Mouse (Mus musculus): ENCODE data around the gene Pex10. TPM values are rescaled to one million over a fixed set of nuclear protein-coding genes. Genes with fewer than 3 reads are reported as not detected.
"Not testable (repeated sequence)": the region's sequence is repeated elsewhere in the genome, so short reads cannot be mapped to it uniquely, and the experiment has no call there.

Gene Pex10
- polyA plus RNA-seq, 1 experiment from 2014 or later = 9.4 TPM

- no peak for TF ChIP-seq CTCF (IDR thresholded peaks at IDR 0.05; ENCODE audit: low read depth)
- Histone ChIP-seq H3K4me1 (ENCODE audit: insufficient read depth) (no peaks in the 10 kb centered on the region), H3K9ac (no peak overlapping the region), H3K27me3 (ENCODE audit: insufficient read depth, low read length) (no peaks in the 10 kb centered on the region), H3K27ac (ENCODE audit: low read depth) (no peak overlapping the region), H3K4me3 (ENCODE audit: low read depth, low read length) (no peak overlapping the region), H3K36me3 (ENCODE audit: insufficient read depth) (peaks cover 97% of the 10 kb centered on the region), H3K4me2 (no peak overlapping the region), H3K9me3 (ENCODE audit: low read depth, low read length) (no peaks in the 10 kb centered on the region)
- ATAC-seq (ENCODE audit: insufficient read depth) (no peak), DNase-seq (no peak)
- 78% methylated on average over 9 of the region's 9 CpGs for WGBS
Observed at GRCm38 (mm10) chr4:155074418-155074817, 7.6 kb downstream of the Pex10 start.

GRCm38 (mm10) chr4:155075137-155075536 is 8.3 kb downstream of the Pex10 start:
- H3K27ac ChIP-seq (ENCODE audit: low read depth) = no peak overlapping the region
- no peak overlapping the region for H3K9ac ChIP-seq
- H3K4me1 ChIP-seq (ENCODE audit: insufficient read depth) = no peaks in the 10 kb centered on the region
- no peaks in the 10 kb centered on the region for H3K9me3 ChIP-seq (ENCODE audit: low read depth, low read length)
- no peak overlapping the region for H3K4me2 ChIP-seq
- no peak for TF ChIP-seq CTCF (IDR thresholded peaks at IDR 0.05; ENCODE audit: low read depth)
- H3K36me3 ChIP-seq (ENCODE audit: insufficient read depth) = peaks cover 97% of the 10 kb centered on the region
- H3K27me3 ChIP-seq (ENCODE audit: insufficient read depth, low read length) = no peaks in the 10 kb centered on the region
- ATAC-seq (ENCODE audit: insufficient read depth) (no peak), DNase-seq (no peak)
- 87% methylated on average over 9 of the region's 9 CpGs for WGBS
- no peak overlapping the region for H3K4me3 ChIP-seq (ENCODE audit: low read depth, low read length)

GRCm38 (mm10) chr4:155075813-155076212 is 9.0 kb downstream of the Pex10 start:
- Histone ChIP-seq H3K4me3 (ENCODE audit: low read depth, low read length) (no peak overlapping the region), H3K9ac (no peak overlapping the region), H3K27me3 (ENCODE audit: insufficient read depth, low read length) (no peaks in the 10 kb centered on the region), H3K4me2 (no peak overlapping the region), H3K9me3 (ENCODE audit: low read depth, low read length) (no peaks in the 10 kb centered on the region), H3K4me1 (ENCODE audit: insufficient read depth) (no peaks in the 10 kb centered on the region), H3K27ac (ENCODE audit: low read depth) (no peak overlapping the region), H3K36me3 (ENCODE audit: insufficient read depth) (peaks cover 97% of the 10 kb centered on the region)
- TF ChIP-seq CTCF (IDR thresholded peaks at IDR 0.05; ENCODE audit: low read depth) = no peak
- 92% methylated on average over 2 of the region's 2 CpGs for WGBS
- DNase-seq = no peak
- no peak for ATAC-seq (ENCODE audit: insufficient read depth)

GRCm38 (mm10) chr4:155076677-155077076 is 9.9 kb downstream of the Pex10 start:
- H3K36me3 ChIP-seq (ENCODE audit: insufficient read depth) = peaks cover 95% of the 10 kb centered on the region

GRCm38 (mm10) chr4:155078808-155079207 is 12.0 kb downstream of the Pex10 start:
- not testable (repeated sequence) for H3K27ac ChIP-seq (ENCODE audit: low read depth); H3K4me3 ChIP-seq (ENCODE audit: low read depth, low read length); H3K27me3 ChIP-seq (ENCODE audit: insufficient read depth, low read length); H3K4me2 ChIP-seq; DNase-seq; H3K4me1 ChIP-seq (ENCODE audit: insufficient read depth); H3K9ac ChIP-seq; H3K9me3 ChIP-seq (ENCODE audit: low read depth, low read length)
- whole genome bisulfite sequencing = 65% methylated on average over 10 of the region's 10 CpGs
- 0 out of 2 replicates have a peak, but pooled peaks have one; percentile 38 for ATAC-seq (ENCODE audit: insufficient read depth)
- H3K36me3 ChIP-seq (ENCODE audit: insufficient read depth) = peaks cover 94% of the 10 kb centered on the region

More at GRCm38 (mm10) chr4:155076677-155077076, 9.9 kb downstream of the Pex10 start:
- Histone ChIP-seq H3K4me1 (ENCODE audit: insufficient read depth) (no peaks in the 10 kb centered on the region), H3K27ac (ENCODE audit: low read depth) (no peak overlapping the region), H3K27me3 (ENCODE audit: insufficient read depth, low read length) (no peaks in the 10 kb centered on the region), H3K9ac (no peak overlapping the region), H3K9me3 (ENCODE audit: low read depth, low read length) (no peaks in the 10 kb centered on the region), H3K4me3 (ENCODE audit: low read depth, low read length) (no peak overlapping the region), H3K4me2 (no peak overlapping the region)
- ATAC-seq (ENCODE audit: insufficient read depth) (no peak), DNase-seq (no peak)
- WGBS = 48% methylated on average over 9 of the region's 9 CpGs
- TF ChIP-seq CTCF (IDR thresholded peaks at IDR 0.05; ENCODE audit: low read depth) = no peak

GRCm38 (mm10) chr4:155079666-155080065 is 12.8 kb downstream of the Pex10 start:
- DNase-seq = no peak
- Histone ChIP-seq H3K36me3 (ENCODE audit: insufficient read depth) (peaks cover 86% of the 10 kb centered on the region), H3K4me2 (no peak overlapping the region), H3K9me3 (ENCODE audit: low read depth, low read length) (no peaks in the 10 kb centered on the region), H3K27me3 (ENCODE audit: insufficient read depth, low read length) (no peaks in the 10 kb centered on the region), H3K9ac (no peak overlapping the region), H3K27ac (ENCODE audit: low read depth) (no peak overlapping the region), H3K4me1 (ENCODE audit: insufficient read depth) (peaks cover 2% of the 10 kb centered on the region; the same call in 1 of the 2 replicates), H3K4me3 (ENCODE audit: low read depth, low read length) (no peak overlapping the region)
- WGBS = 78% methylated on average over 6 of the region's 6 CpGs
- no peak for ATAC-seq (ENCODE audit: insufficient read depth)
- TF ChIP-seq CTCF (IDR thresholded peaks at IDR 0.05; ENCODE audit: low read depth) = no peak

- H3K27ac ChIP-seq (ENCODE audit: low read depth) = no peak overlapping the region
- H3K27me3 ChIP-seq (ENCODE audit: insufficient read depth, low read length) = no peaks in the 10 kb centered on the region
- DNase-seq = no peak
- ATAC-seq (ENCODE audit: insufficient read depth) = no peak
- peaks cover 15% of the 10 kb centered on the region for H3K4me1 ChIP-seq (ENCODE audit: insufficient read depth)
- H3K4me3 ChIP-seq (ENCODE audit: low read depth, low read length) = no peak overlapping the region
- no peak overlapping the region for H3K4me2 ChIP-seq
- H3K9ac ChIP-seq = no peak overlapping the region
- 80% methylated on average over 4 of the region's 4 CpGs for WGBS
- H3K36me3 ChIP-seq (ENCODE audit: insufficient read depth) = peaks cover 48% of the 10 kb centered on the region
- no peak for TF ChIP-seq CTCF (IDR thresholded peaks at IDR 0.05; ENCODE audit: low read depth)
- H3K9me3 ChIP-seq (ENCODE audit: low read depth, low read length) = no peaks in the 10 kb centered on the region
Observed at GRCm38 (mm10) chr4:155083553-155083952, 16.7 kb downstream of the Pex10 start.

GRCm38 (mm10) chr4:155084351-155084750 is 17.5 kb downstream of the Pex10 start:
- Histone ChIP-seq H3K36me3 (ENCODE audit: insufficient read depth) (peaks cover 42% of the 10 kb centered on the region), H3K27me3 (ENCODE audit: insufficient read depth, low read length) (no peaks in the 10 kb centered on the region), H3K4me1 (ENCODE audit: insufficient read depth) (peaks cover 15% of the 10 kb centered on the region), H3K4me3 (ENCODE audit: low read depth, low read length) (no peak overlapping the region), H3K27ac (ENCODE audit: low read depth) (no peak overlapping the region), H3K9me3 (ENCODE audit: low read depth, low read length) (no peaks in the 10 kb centered on the region), H3K9ac (peak overlapping the region; percentile 85; the same call in 1 of the 2 replicates), H3K4me2 (peak overlapping the region; percentile 89)
- no peak for ATAC-seq (ENCODE audit: insufficient read depth)
- DNase-seq = no peak
- WGBS = 78% methylated on average over 7 of the region's 7 CpGs
- no peak for TF ChIP-seq CTCF (IDR thresholded peaks at IDR 0.05; ENCODE audit: low read depth)

Data from lung, embryonic 14.5 days (tissue).